Mouse (Mus musculus) bone marrow, adult 2 months (tissue): ENCODE measurements around the gene Sun2. TPM values are rescaled to one million over a fixed set of nuclear protein-coding genes. Genes with fewer than 3 reads are reported as not detected.

Experiments
- H3K27ac ChIP-seq: fragments of 200-500 bp; 2 replicates; pipeline ENCODE4 v1.5.1; 2012; ENCODE audit warnings: low read depth, mild to moderate bottlenecking, control low read depth, inconsistent platforms, low read length; ENCODE audit not compliant: control insufficient read depth, poor library complexity, insufficient read depth
- H3K4me1 ChIP-seq: fragments of 200-500 bp; 2 replicates; pipeline ENCODE4 v1.6.1; 2011; ENCODE audit warnings: low read length; ENCODE audit not compliant: control insufficient read depth, insufficient read depth
- H3K4me3 ChIP-seq: fragments of 200-500 bp; replicated peaks from 2 replicates; pipeline ENCODE3; 2011; ENCODE audit warnings: mild to moderate bottlenecking, low read depth, low read length, control low read depth; ENCODE audit not compliant: control insufficient read depth
- CTCF ChIP-seq: fragments of 200-500 bp; IDR thresholded peaks from 2 replicates; pipeline ENCODE4 v1.5.1; 2011; ENCODE audit warnings: low read length, control low read depth; ENCODE audit not compliant: control insufficient read depth, insufficient read depth
- POLR2A ChIP-seq: fragments of 200-500 bp; IDR thresholded peaks from 2 replicates; pipeline ENCODE4 v1.6.1; 2011; ENCODE audit warnings: low read depth, mild to moderate bottlenecking, control low read depth, low read length, borderline replicate concordance; ENCODE audit not compliant: control insufficient read depth
- WGBS: fragments of 180-500 bp; shearing (Covaris S2); methylation state at CpG from one replicate; pipeline ENCODE4 v1.1.7; 2018; 5-methylcytosine and 5-hydroxymethylcytosine counted together
- polyA plus RNA-seq: library from polyadenylated mRNA; stranded (reverse); fragments of >200 nt; gene quantifications from 2 replicates; pipeline ENCODE4 v1.2.4, GENCODE M21; 2011; ENCODE audit warnings: low replicate concordance; ENCODE audit not compliant: missing spikeins, insufficient read depth, insufficient read length

Gene Sun2
- polyA plus RNA-seq, 1 experiment, result 147 TPM

DNA sequence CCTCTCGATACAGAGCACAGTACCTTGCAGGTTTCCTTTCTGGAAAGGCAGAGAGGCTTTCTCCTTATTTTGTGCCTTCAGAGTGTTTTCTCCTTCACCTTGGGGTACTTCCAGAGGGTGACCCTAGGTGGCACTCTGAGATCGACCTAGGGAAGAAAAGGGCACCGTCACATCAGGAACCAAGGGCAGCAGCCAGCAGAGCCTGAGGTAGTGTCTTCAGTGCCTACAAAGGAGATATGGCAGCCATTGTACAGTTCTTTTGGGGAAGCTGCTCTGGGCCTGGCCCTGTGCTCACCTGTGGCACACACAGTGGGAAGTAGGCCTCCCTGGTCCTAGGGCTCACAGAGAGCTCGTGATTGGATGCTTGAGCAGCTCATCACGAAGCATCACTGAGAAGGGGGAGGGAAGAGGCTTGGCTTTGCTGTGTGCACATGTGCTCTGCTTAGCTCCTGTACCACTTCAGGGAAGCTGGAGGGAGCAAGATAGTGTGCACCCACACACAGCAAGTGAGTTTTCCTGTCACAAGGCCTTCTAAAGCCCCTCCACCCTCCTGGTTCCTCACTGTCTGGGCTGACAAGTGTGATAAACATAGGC lies 34.0 kb downstream of the Sun2 start:
- no peak overlapping the region for H3K27ac ChIP-seq
- no peaks in the 10 kb centered on the region for H3K4me1 ChIP-seq
- no peak overlapping the region for H3K4me3 ChIP-seq
- TF ChIP-seq POLR2A, result no peak
- TF ChIP-seq CTCF, result peak; percentile 36; the same call in 1 of the 2 replicates
- 87% methylated on average over 5 of the region's 5 CpGs for WGBS

DNA sequence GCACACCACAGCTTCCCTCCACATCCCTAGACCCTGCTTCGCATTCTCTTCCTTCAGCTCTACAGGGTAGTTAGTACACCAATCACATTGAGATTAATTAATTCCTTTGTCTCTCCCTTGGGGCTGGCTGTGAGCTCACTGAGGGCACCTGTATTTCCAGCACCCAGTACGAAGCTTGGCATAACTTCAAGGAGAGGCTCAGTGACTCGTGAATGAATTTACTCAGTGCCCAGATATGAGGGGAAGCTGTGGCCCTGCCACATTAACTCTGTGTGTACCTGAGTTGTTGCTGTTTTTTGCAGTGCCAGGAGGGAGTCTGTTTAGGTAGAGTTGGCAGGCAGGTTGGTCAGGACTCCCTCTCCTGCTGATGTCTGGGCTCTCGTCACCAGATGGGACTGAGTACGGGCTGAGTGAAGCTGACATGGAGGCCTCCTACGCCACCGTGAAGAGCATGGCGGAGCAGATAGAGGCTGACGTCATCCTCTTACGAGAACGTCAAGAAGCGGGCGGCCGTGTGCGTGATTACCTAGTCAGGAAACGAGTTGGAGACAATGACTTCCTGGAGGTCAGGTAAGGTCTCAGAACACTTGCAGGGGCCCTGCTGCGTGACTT lies 35.6 kb downstream of the Sun2 start:
- H3K4me1 ChIP-seq, result no peaks in the 10 kb centered on the region
- H3K4me3 ChIP-seq, result no peak overlapping the region
- no peak for TF ChIP-seq POLR2A
- no peak for TF ChIP-seq CTCF
- WGBS, result 84% methylated on average over 17 of the region's 17 CpGs
- H3K27ac ChIP-seq, result no peak overlapping the region

DNA sequence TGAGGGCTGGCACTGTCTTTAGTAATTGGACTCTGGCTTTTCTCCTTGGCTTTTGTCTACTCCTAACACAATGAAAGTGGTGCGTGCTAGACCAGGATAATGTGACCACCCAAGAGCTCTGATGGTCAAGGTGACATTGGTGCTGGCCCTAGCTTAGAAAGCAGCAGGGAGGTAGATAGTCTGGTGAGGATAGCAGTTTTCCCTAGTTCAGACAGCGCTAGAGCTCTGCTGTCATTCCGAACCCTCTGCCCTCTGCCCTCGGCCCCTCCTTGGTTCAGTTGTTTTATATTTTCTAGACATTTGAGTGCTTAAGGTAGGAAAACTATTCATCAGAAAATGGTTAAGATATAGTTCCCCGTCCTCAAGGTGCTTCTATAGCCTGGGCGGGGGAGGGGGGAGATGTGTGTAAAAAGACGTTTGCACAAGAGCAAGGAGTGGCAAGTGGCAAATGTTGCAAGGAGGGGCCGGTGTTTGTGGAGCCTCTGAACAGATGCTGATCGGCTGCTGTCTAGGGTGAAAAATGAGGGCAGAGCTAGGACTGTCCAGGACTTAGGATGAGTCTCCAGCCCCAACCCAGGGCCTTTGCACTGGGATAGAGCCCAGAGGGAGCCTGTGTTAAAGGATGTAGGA lies 44.7 kb downstream of the Sun2 start:
- Histone ChIP-seq H3K4me3 (peak overlapping the region; percentile 41), H3K27ac (peak overlapping the region; percentile 84), H3K4me1 (peaks cover 8% of the 10 kb centered on the region; the same call in 1 of the 2 replicates)
- TF ChIP-seq CTCF (no peak), POLR2A (no peak)
- 56% methylated on average over 9 of the region's 9 CpGs for WGBS

DNA sequence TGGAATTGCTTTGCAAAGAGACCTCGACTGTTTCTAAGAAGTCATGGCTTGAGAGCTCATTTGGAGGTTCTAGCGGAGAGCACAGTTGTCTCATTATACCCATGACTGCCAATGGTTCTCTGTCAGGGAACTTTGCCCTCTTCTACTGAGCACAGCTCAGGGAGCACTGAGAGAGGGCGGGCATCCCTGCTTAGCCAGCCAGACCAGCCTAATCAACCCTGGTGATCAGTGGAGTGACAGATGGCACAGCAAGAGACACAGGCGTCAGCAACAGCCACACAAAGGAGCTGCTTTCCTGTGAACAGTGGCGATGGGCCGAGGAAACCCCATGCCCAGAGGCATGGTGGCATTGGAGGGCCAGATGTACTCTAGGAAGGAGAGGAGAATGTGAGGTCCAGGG lies 45.3 kb downstream of the Sun2 start:
- H3K27ac ChIP-seq, result peak overlapping the region; percentile 50
- H3K4me1 ChIP-seq, result peaks cover 8% of the 10 kb centered on the region; the same call in 1 of the 2 replicates
- no peak overlapping the region for H3K4me3 ChIP-seq
- TF ChIP-seq CTCF (no peak), POLR2A (no peak)
- WGBS, result 76% methylated on average over 6 of the region's 6 CpGs

- Histone ChIP-seq H3K4me1 (peaks cover 8% of the 10 kb centered on the region; the same call in 1 of the 2 replicates), H3K4me3 (no peak overlapping the region), H3K27ac (no peak overlapping the region)
- no peak for TF ChIP-seq POLR2A
- no peak for TF ChIP-seq CTCF
- WGBS, result 85% methylated on average over 2 of the region's 2 CpGs
These were observed 45.8 kb downstream of the Sun2 start for GRCm38 (mm10) chr15:79696508-79696907.

GRCm38 (mm10) chr15:79695516-79695915 lies 46.8 kb downstream of the Sun2 start:
- Histone ChIP-seq H3K27ac (no peak overlapping the region), H3K4me3 (no peak overlapping the region), H3K4me1 (peaks cover 8% of the 10 kb centered on the region; the same call in 1 of the 2 replicates)
- no peak for TF ChIP-seq POLR2A
- TF ChIP-seq CTCF, result no peak
- WGBS, result 50% methylated on average over 3 of the region's 3 CpGs

DNA sequence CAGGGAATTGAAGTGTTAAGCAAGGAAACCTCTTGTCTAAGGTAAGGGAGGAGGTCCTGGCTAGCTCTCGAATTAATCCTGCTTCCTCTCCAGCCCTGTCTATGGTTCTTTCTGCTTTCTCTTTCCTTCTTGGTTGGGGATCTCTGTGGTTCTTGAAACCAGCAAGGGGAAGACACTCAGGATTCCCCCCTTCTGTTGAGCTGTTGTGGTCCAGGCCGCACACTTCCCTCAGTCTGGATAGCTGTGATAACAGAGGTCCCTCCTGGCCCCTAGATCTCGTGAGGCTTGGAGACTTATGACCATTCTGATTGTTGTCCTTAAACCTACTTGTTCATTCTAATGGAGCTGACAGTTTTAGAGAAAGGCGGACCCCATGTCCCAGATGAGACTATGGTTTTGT lies 47.8 kb downstream of the Sun2 start:
- peaks cover 8% of the 10 kb centered on the region; the same call in 1 of the 2 replicates for H3K4me1 ChIP-seq
- H3K27ac ChIP-seq, result peak overlapping the region; percentile 82
- no peak for TF ChIP-seq CTCF
- TF ChIP-seq POLR2A, result no peak
- peak overlapping the region; percentile 60 for H3K4me3 ChIP-seq
- WGBS, result 29% methylated on average over 4 of the region's 4 CpGs

DNA sequence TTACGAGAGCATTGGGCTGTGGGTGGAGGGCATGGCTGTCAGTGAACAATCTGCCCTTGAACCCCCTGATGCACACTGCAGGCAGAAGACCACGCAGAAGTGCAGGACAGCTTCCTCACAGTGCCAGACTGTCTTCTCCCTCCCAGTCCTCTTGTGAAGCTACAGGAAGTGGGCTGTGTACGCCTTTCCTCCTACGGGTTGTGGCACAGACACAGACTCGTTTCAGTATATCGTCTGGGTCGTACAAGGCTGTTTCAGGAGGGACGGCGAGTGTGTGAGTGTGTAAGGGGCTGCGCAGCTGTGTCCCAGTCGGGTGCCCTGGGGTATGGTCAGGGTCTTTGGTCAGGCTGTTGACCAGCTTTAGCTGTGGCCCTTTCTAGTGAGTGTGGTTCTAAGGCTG lies 48.6 kb downstream of the Sun2 start:
- no peak for TF ChIP-seq CTCF
- TF ChIP-seq POLR2A, result no peak
- WGBS, result 2% methylated on average over 11 of the region's 11 CpGs
- Histone ChIP-seq H3K4me1 (peaks cover 8% of the 10 kb centered on the region; the same call in 1 of the 2 replicates), H3K27ac (peak overlapping the region; percentile 82), H3K4me3 (peak overlapping the region; percentile 60)
